Mouse (Mus musculus) embryonic facial prominence, embryonic 11.5 days (tissue): ENCODE measurements at regions not wholly inside any gene's neighbourhood (a gene's known extent, or its start where the extent isn't known, plus 50 kb on each side); places are given as distances from the start of the nearest gene placed in this dataset.

Source experiments
- ATAC-seq: fragments of 200-750 bp; cut with Nextera tagmentation; replicated peaks from 2 replicates; pipeline ENCODE4 v1.8.0; 2017; ENCODE audit warnings: low read depth; ENCODE audit not compliant: insufficient number of reproducible peaks, low FRiP score, low TSS enrichment
- DNase-seq: peaks from one replicate; pipeline ENCODE4 v3.0.0-alpha.2; 2015; ENCODE audit warnings: low spot score
- H3K27ac ChIP-seq: fragments of 300-500 bp; sonication (generic); replicated peaks from 2 replicates; pipeline ENCODE4 v1.5.1; 2014; ENCODE audit warnings: mild to moderate bottlenecking, low read depth, low read length, control low read depth
- H3K27me3 ChIP-seq: fragments of 300-500 bp; sonication (generic); 2 replicates; pipeline ENCODE4 v1.6.1; 2014; ENCODE audit warnings: mild to moderate bottlenecking, low read length, moderate library complexity, mixed read lengths; ENCODE audit not compliant: control insufficient read depth, insufficient read depth
- H3K36me3 ChIP-seq: fragments of 300-500 bp; sonication (generic); replicated peaks from 2 replicates; pipeline ENCODE4 v1.6.1; 2014; ENCODE audit warnings: low read depth, mild to moderate bottlenecking, low read length, moderate library complexity, mixed read lengths; ENCODE audit not compliant: control insufficient read depth, insufficient read depth
- H3K4me1 ChIP-seq: fragments of 300-500 bp; sonication (generic); 2 replicates; pipeline ENCODE4 v1.6.1; 2014; ENCODE audit warnings: low read length, mixed read lengths; ENCODE audit not compliant: control insufficient read depth, insufficient read depth
- H3K4me2 ChIP-seq: fragments of 300-500 bp; sonication (generic); 2 replicates; pipeline ENCODE4 v1.6.1; 2014; ENCODE audit warnings: low read depth, mild to moderate bottlenecking, control low read depth, low read length, moderate library complexity
- H3K4me3 ChIP-seq: fragments of 300-500 bp; sonication (generic); 2 replicates; pipeline ENCODE4 v1.5.1; 2014; ENCODE audit warnings: low read depth, low read length, control low read depth
- H3K9ac ChIP-seq: fragments of 300-500 bp; sonication (generic); replicated peaks from 2 replicates; pipeline ENCODE4 v1.6.1; 2014; ENCODE audit warnings: mild to moderate bottlenecking, control low read depth, low read length
- H3K9me3 ChIP-seq: fragments of 300-500 bp; sonication (generic); replicated peaks from 2 replicates; pipeline ENCODE4 v1.6.1; 2016; ENCODE audit warnings: mild to moderate bottlenecking, low read length, inconsistent platforms, mixed read lengths; ENCODE audit not compliant: control insufficient read depth
- WGBS: fragments of 180-500 bp; shearing (Covaris S2); extraction: QIAGEN DNeasy Blood & Tissue Kit; methylation state at CpG from one replicate; pipeline ENCODE4 v1.1.7; 2014; 5-methylcytosine and 5-hydroxymethylcytosine counted together

- H3K27me3 ChIP-seq, result no peaks in the 10 kb centered on the region
- 4% methylated on average over 13 of the region's 13 CpGs for WGBS
These were observed 148.6 kb upstream of the Tox3 start for GRCm38 (mm10) chr8:90496658-90497163.

GRCm38 (mm10) chr8:90495943-90496371 lies 147.8 kb upstream of the Tox3 start:
- WGBS, result 33% methylated on average over 5 of the region's 5 CpGs
- peak; percentile 54 for DNase-seq
- Histone ChIP-seq H3K36me3 (no peaks in the 10 kb centered on the region), H3K4me3 (no peak overlapping the region), H3K9ac (no peak overlapping the region), H3K4me1 (peaks cover 2% of the 10 kb centered on the region), H3K4me2 (no peak overlapping the region), H3K27me3 (no peaks in the 10 kb centered on the region), H3K27ac (no peak overlapping the region), H3K9me3 (no peaks in the 10 kb centered on the region)
- 0 out of 2 replicates have a peak, but pooled peaks have one; percentile 37 for ATAC-seq

More at GRCm38 (mm10) chr8:90496658-90497163, 148.6 kb upstream of the Tox3 start:
- no peak overlapping the region for H3K4me3 ChIP-seq
- peak; percentile 89 for DNase-seq
- peak overlapping the region; percentile 58 for H3K9ac ChIP-seq
- H3K36me3 ChIP-seq, result no peaks in the 10 kb centered on the region
- peaks cover 2% of the 10 kb centered on the region for H3K4me1 ChIP-seq
- H3K4me2 ChIP-seq, result peak overlapping the region; percentile 39
- H3K27ac ChIP-seq, result peak overlapping the region; percentile 73
- H3K9me3 ChIP-seq, result no peaks in the 10 kb centered on the region
- peak; percentile 77 for ATAC-seq

- H3K4me3 ChIP-seq, result no peak overlapping the region
- H3K4me1 ChIP-seq, result peaks cover 2% of the 10 kb centered on the region
- ATAC-seq (no peak), DNase-seq (peak; percentile 37)
- 63% methylated on average over 14 of the region's 14 CpGs for WGBS
- no peaks in the 10 kb centered on the region for H3K9me3 ChIP-seq
- no peak overlapping the region for H3K27ac ChIP-seq
- H3K36me3 ChIP-seq, result no peaks in the 10 kb centered on the region
- H3K27me3 ChIP-seq, result no peaks in the 10 kb centered on the region
- H3K9ac ChIP-seq, result no peak overlapping the region
- H3K4me2 ChIP-seq, result no peak overlapping the region
These were observed 144.5 kb upstream of the Tox3 start for GRCm38 (mm10) chr8:90492521-90493225.

- Histone ChIP-seq H3K27me3 (no peaks in the 10 kb centered on the region), H3K9ac (no peak overlapping the region), H3K4me3 (no peak overlapping the region), H3K4me1 (peaks cover under 1% of the 10 kb centered on the region), H3K36me3 (no peaks in the 10 kb centered on the region), H3K9me3 (no peaks in the 10 kb centered on the region), H3K27ac (no peak overlapping the region), H3K4me2 (no peak overlapping the region)
- ATAC-seq, result no peak
- WGBS, result 55% methylated on average over 7 of the region's 7 CpGs
- DNase-seq, result no peak
These were observed 143.5 kb upstream of the Tox3 start for GRCm38 (mm10) chr8:90491691-90492090.

- no peak for DNase-seq
- H3K27ac ChIP-seq, result no peak overlapping the region
- H3K4me2 ChIP-seq, result no peak overlapping the region
- no peaks in the 10 kb centered on the region for H3K27me3 ChIP-seq
- H3K9ac ChIP-seq, result no peak overlapping the region
- ATAC-seq, result no peak
- 68% methylated on average over 17 of the region's 17 CpGs for WGBS
- H3K4me1 ChIP-seq, result no peaks in the 10 kb centered on the region; the same call in 1 of the 2 replicates
- H3K9me3 ChIP-seq, result no peaks in the 10 kb centered on the region
- H3K4me3 ChIP-seq, result no peak overlapping the region
- H3K36me3 ChIP-seq, result no peaks in the 10 kb centered on the region
These were observed 142.7 kb upstream of the Tox3 start for GRCm38 (mm10) chr8:90490734-90491441.

- 90% methylated on average over 3 of the region's 3 CpGs for WGBS
- ATAC-seq, result no peak
- DNase-seq, result no peak
These were observed 138.4 kb upstream of the Tox3 start for GRCm38 (mm10) chr8:90486556-90486955.

GRCm38 (mm10) chr8:90478149-90478548 lies 130.0 kb upstream of the Tox3 start:
- H3K4me2 ChIP-seq, result no peak overlapping the region
- no peaks in the 10 kb centered on the region for H3K4me1 ChIP-seq
- ATAC-seq, result no peak
- no peak for DNase-seq
- H3K9ac ChIP-seq, result no peak overlapping the region
- no peak overlapping the region for H3K4me3 ChIP-seq
- 62% methylated on average over 4 of the region's 4 CpGs for WGBS
- no peaks in the 10 kb centered on the region for H3K27me3 ChIP-seq
- no peak overlapping the region for H3K27ac ChIP-seq
- no peaks in the 10 kb centered on the region for H3K36me3 ChIP-seq
- no peaks in the 10 kb centered on the region for H3K9me3 ChIP-seq

More at GRCm38 (mm10) chr8:90486556-90486955, 138.4 kb upstream of the Tox3 start:
- H3K36me3 ChIP-seq, result no peaks in the 10 kb centered on the region
- H3K27ac ChIP-seq, result no peak overlapping the region
- no peaks in the 10 kb centered on the region for H3K27me3 ChIP-seq
- H3K9ac ChIP-seq, result no peak overlapping the region
- no peaks in the 10 kb centered on the region for H3K4me1 ChIP-seq
- no peak overlapping the region for H3K4me3 ChIP-seq
- no peak overlapping the region for H3K4me2 ChIP-seq
- no peaks in the 10 kb centered on the region for H3K9me3 ChIP-seq

- 53% methylated on average over 7 of the region's 7 CpGs for WGBS
- Histone ChIP-seq H3K9me3 (no peaks in the 10 kb centered on the region), H3K4me2 (no peak overlapping the region), H3K9ac (no peak overlapping the region), H3K27ac (no peak overlapping the region), H3K27me3 (no peaks in the 10 kb centered on the region), H3K4me3 (no peak overlapping the region), H3K36me3 (no peaks in the 10 kb centered on the region), H3K4me1 (no peaks in the 10 kb centered on the region)
- DNase-seq, result no peak
- ATAC-seq, result no peak
These were observed 125.9 kb upstream of the Tox3 start for GRCm38 (mm10) chr8:90474066-90474465.
